Comparison of ENCODE assay signal across 10 mouse cellular contexts in the genomic region with DNA sequence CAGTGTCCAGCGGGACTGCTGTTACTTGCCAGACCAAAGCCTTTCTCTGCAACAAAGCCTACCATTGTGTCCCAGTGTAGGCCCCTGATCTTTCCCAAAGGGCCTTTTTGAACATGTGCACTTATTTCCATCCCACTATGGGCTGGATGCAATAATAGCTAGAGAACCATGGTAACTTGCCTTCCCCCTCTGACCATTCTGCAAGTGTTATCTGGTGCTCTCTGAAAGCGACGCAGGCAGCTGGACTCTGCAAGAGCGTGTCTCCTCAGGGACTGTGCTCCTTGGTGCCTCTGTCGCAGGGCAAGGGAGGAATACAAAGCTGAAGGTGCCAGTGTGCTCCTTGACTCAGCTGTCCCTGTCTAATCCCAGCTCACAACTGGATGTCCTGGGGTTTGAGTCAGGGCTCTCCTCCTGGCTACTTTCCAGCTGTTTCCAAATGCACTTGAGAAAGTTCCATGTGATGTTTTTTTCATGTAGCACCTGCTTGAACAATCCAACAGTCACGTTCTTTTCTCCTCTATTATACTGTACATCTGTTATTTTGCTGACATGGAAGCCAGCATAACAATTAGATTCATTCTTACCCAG.
DNase-seq lines count a peak whose midpoint lies in the region; ATAC-seq and TF ChIP-seq lines count a peak whose summit lies in the region.
"Had no signal": no experiment of that assay in that cellular context is flagged by ENCODE, and none has a peak within 500 bp of the region (broad histone marks: within the 10 kb centered on the region; RNA-seq: fewer than 3 reads in every experiment).

No protein-coding gene starts in this region.

- no peaks in the 10 kb centered on the region for H3K9me3 ChIP-seq in forebrain, embryonic 12.5 days
- H3K9me3 ChIP-seq in limb, embryonic 10.5 days (replicated peaks), result no peaks in the 10 kb centered on the region

- no peak for DNase-seq in layer of hippocampus, adult 2 months (ENCODE audit: low spot score in 2 of 2)
- no peak for DNase-seq in layer of hippocampus, postnatal 36 days
- DNase-seq in limb, embryonic 10.5 days (ENCODE audit: low spot score), result no peak
- no peak for DNase-seq in cerebellum, adult 18-20 months
- no peak for DNase-seq in right cerebral cortex, postnatal 4 days
- DNase-seq: heart, adult 2 months had no signal

- no peak overlapping the region for H3K4me2 ChIP-seq in forebrain, embryonic 12.5 days

- peaks cover 16% of the 10 kb centered on the region for H3K4me1 ChIP-seq in forebrain, embryonic 12.5 days
- peaks cover 7% of the 10 kb centered on the region for H3K4me1 ChIP-seq in limb, embryonic 10.5 days
- H3K4me1 ChIP-seq in olfactory bulb, adult 2 months (ENCODE audit: control insufficient read depth, insufficient read depth, low read length), result peaks cover 3% of the 10 kb centered on the region

- no peaks in the 10 kb centered on the region for H3K36me3 ChIP-seq in forebrain, embryonic 12.5 days (replicated peaks)
- no peaks in the 10 kb centered on the region for H3K36me3 ChIP-seq in limb, embryonic 10.5 days

- H3K4me3 ChIP-seq in layer of hippocampus, adult 2 months, result no peak overlapping the region
- no peak overlapping the region for H3K4me3 ChIP-seq in forebrain, embryonic 12.5 days (replicated peaks)
- no peak overlapping the region for H3K4me3 ChIP-seq in limb, embryonic 10.5 days
- no peak overlapping the region for H3K4me3 ChIP-seq in olfactory bulb, adult 2 months (ENCODE audit: insufficient read depth, low read depth, low read length)
- H3K4me3 ChIP-seq: heart, adult 2 months had no signal

- no peak overlapping the region for H3K9ac ChIP-seq in forebrain, embryonic 12.5 days

- peak; percentile 70; the same call in 1 of the 2 replicates for ATAC-seq in forebrain, embryonic 12.5 days (ENCODE audit: low FRiP score)
- ATAC-seq: Patski had no signal

- no peak for TF ChIP-seq POLR2A in olfactory bulb, adult 2 months (IDR thresholded peaks at IDR 0.05; ENCODE audit: insufficient read depth, low read depth, low read length)

- 0 out of 2 replicates have a peak overlapping the region, but pooled peaks have one; percentile 32 for H3K27ac ChIP-seq in layer of hippocampus, adult 2 months
- H3K27ac ChIP-seq in forebrain, embryonic 12.5 days, result peak overlapping the region; percentile 68; the same call in 1 of the 2 replicates
- peak overlapping the region; percentile 37 for H3K27ac ChIP-seq in limb, embryonic 10.5 days
- 0 out of 2 replicates have a peak overlapping the region, but pooled peaks have one; percentile 4 for H3K27ac ChIP-seq in olfactory bulb, adult 2 months (ENCODE audit: insufficient read depth, low read depth, low read length)
- H3K27ac ChIP-seq: heart, adult 2 months; macrophage had no signal

- WGBS in forebrain, embryonic 12.5 days, result 47% methylated on average over 6 of the region's 6 CpGs
- WGBS in limb, embryonic 10.5 days, result 86% methylated on average over 6 of the region's 6 CpGs
- WGBS in olfactory bulb, adult 2 months, result 48% methylated on average over 6 of the region's 6 CpGs

- no peak for TF ChIP-seq CTCF in layer of hippocampus, adult 2 months (conservative IDR thresholded peaks at IDR 0.05)
- no peak for TF ChIP-seq CTCF in olfactory bulb, adult 2 months (IDR thresholded peaks at IDR 0.05; ENCODE audit: insufficient read depth, low read depth, low read length)

- H3K27me3 ChIP-seq in forebrain, embryonic 12.5 days, result no peaks in the 10 kb centered on the region
- H3K27me3 ChIP-seq in limb, embryonic 10.5 days (ENCODE audit: low read depth, poor library complexity, severe bottlenecking), result no peaks in the 10 kb centered on the region
- H3K27me3 ChIP-seq: Patski had no signal

Comparison
In these comparisons a context has a peak if more than half of its experiments do, and no peak if none do; other contexts are left out.
1. H3K27ac ChIP-seq: peak in every context shown above with its lines; median percentile 68 in forebrain, embryonic 12.5 days; 37 in limb, embryonic 10.5 days; 32 in layer of hippocampus, adult 2 months; 4 in olfactory bulb, adult 2 months.